Mouse (Mus musculus) erythroblast, embryonic 14.5 days (primary cell): ENCODE measurements around the gene Ptpdc1.

ENCODE experiments used
- GATA1 ChIP-seq: IDR thresholded peaks from 2 replicates; pipeline ENCODE4 v1.6.1; 2012; ENCODE audit warnings: low read length, inconsistent platforms, mixed read lengths
- TAL1 ChIP-seq: IDR thresholded peaks from 3 replicates; pipeline ENCODE4 v1.6.1; 2012; ENCODE audit warnings: low read length, inconsistent platforms, mixed read lengths

- TF ChIP-seq TAL1 = no peak
- TF ChIP-seq GATA1 = no peak
Measured at GRCm38 (mm10) chr13:48663211-48663987, 37.9 kb upstream of the Ptpdc1 start.
